Mouse (Mus musculus) c-Kit-positive CD71-positive TER-119-negative erythroid progenitor cells, embryonic 14.5 days (primary cell): Measurements from ENCODE around the gene Hk2.

Experiments
- DNase-seq: peaks from one replicate; pipeline ENCODE4 v3.0.0-alpha.2; 2013; ENCODE audit warnings: low read depth

Gene Hk2

DNA sequence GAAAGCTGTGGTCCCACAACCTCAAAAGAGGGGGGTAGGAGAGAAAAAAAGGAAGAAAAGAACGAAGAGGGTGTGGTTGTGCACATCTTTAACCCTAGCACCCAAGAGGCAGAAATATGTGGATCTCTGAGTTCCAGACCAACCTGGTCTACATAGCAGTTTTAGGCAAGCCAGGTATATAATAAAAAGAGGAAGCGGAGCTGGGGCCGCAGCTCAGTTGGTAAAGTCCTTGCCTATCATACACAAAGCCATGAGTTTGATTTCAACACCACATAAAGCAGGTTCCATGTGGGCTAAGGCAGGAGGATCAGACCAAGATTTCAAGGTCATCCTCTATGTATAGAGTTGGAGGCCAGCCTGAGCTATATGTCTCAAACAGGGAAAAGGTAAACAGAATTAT, 4.0 kb downstream of the Hk2 start:
- no peak for DNase-seq

- no peak for DNase-seq
Measured at GRCm38 (mm10) chr6:82769704-82770103, 4.5 kb downstream of the Hk2 start.

DNA sequence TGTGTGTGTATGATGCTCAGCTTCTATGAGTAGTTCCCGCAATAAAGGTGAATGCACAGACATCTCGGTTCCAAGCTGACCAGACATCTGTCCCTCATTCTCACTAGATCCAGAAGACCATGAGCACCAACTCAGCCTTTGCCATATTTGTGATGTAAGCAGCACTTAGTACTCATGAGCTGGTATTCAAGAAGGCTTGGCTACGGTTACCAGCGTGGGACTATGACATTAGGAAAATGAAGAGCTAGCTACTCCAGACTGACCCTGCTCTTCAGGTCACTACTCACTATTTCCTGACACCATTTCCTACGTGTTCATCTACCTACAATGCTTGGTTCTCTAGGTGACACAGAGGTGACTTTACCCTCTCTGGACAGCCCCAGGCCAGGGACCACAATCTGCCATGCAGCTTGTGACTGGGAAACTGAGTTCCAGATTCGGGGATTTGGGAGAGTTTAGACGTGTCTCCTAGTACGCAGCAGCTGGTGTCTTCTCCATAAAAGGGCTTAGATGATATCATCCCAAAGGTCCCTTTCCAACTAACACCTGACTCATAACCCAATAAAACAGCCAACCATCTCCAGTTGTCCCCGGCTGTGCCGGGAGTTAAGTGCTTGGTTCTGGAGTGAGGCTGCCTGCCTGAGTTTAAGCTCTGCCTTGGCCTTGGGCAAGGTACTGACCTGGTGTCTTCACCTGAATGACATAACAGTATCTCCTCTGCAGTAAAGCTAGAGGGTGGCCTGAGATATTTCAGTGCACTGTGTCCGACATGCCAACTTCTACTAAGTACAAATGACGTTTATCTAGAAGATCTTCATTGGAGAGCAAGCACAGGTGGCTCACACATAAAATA, 6.3 kb downstream of the Hk2 start:
- DNase-seq = no peak

DNA sequence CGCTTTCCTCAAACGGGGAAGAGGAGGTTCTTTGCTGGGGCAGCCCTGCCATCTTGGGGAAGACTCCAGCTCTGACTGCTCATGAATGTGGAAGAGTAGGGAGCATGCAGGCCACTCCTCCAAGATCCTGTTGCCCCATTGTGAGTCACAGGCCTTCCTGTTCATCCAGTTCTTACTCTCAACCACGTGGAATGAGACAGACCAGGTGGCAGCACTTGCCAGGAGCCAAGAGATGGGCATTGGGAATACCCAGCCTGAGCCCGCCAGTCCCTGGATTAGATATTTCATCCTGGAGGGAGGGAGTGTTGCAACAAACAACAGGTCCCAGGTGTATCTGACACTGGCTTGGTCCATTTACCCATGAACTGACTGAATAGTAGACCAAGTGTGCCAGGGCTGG, 7.6 kb downstream of the Hk2 start:
- DNase-seq = no peak

DNA sequence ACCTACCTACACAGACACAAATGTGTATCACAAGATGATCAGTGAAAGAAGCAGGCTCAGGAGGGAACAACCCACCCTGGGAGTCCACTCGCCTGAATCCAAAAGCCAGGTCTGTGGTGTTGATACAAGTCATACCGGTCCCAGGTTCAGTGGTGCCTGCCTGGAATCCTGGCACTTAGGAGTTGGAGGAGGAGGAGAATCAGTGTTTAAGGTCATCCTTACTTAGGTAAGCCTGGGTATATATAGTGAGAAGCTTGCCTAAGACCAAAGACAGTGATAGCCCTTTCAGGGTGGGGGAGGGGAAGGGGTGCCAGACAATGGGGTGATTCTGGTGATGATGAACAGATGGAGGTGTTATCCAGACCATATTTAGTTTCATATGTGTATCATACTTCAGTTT, 9.0 kb downstream of the Hk2 start:
- no peak for DNase-seq

- no peak for DNase-seq
Measured at GRCm38 (mm10) chr6:82763871-82764503, 10.3 kb downstream of the Hk2 start.

- DNase-seq = no peak
Measured at GRCm38 (mm10) chr6:82762728-82763127, 11.5 kb downstream of the Hk2 start.

DNA sequence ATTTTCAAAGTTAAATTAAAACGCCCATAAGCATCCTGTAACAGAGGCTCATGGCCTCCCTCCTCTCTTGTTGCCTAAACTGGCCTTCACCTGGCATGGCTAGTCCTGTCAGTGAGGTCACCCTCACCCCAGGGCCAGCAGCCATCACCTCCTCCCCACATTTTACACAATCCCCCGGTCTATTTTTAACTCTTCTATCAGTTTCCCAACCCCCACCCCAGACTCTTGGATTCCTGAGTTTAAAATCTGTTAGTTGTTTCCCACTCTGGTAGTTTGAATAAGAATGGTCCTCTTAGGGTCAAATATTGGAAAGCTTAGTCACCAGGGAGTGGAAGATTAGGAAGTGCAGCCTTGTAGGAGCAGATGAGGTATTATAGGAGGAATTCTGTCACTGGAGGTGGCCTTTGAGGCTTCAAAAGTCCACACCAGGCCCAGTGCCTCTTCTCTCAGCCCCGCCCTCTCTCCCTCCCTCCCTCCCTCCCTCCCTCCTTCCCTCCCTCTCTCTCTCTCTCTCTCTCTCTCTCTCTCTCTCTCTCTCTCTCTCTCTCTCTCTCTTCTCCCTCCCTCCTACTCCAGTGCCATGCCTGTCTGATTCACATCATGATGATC, 13.4 kb downstream of the Hk2 start:
- DNase-seq = no peak

GRCm38 (mm10) chr6:82759241-82759640, 15.0 kb downstream of the Hk2 start:
- DNase-seq = no peak

GRCm38 (mm10) chr6:82756799-82757210, 17.4 kb downstream of the Hk2 start:
- DNase-seq = peak; percentile 25

DNA sequence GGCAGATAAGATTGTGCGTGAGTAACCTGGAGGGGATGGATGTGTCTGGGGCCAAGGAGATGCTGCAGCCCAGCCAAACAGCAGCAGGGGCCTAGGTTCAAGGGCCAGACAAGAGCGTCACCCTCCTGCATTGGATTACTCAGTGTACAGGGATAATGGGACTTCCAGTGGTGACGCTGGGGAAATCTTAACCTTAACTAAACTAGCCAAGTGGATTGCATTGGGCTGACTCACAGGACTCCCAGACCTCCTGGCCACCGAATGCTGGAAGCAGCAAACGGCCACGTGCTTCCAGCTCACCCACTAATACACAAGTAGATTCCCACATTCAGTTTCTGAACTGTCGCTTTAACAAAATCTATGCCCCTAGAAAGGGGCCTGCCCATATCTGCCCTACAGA, 18.0 kb downstream of the Hk2 start:
- no peak for DNase-seq

GRCm38 (mm10) chr6:82755338-82755737, 18.9 kb downstream of the Hk2 start:
- DNase-seq = no peak

DNA sequence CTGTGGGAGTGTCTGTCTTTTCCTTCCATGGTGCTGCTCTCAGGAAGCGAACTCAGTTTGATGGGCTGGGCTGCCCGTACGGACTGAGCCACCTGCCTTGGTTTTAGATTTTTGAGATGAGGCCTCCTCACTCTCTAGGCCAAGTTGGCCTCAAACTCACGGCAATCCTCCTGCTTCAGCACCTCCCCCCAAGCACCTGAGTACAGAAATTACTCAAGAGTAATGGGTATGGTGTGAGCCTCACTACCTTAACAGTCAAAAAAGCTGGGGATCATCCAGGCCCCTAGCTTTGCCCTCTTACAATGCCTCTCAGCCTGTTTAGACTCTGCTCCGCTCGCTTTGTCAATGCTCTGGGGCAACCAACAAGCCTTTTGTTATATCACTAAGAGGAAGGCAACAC, 19.5 kb downstream of the Hk2 start:
- no peak for DNase-seq

- DNase-seq = no peak
Measured at GRCm38 (mm10) chr6:82753638-82754361, 20.5 kb downstream of the Hk2 start.

- DNase-seq = no peak
Measured at GRCm38 (mm10) chr6:82753061-82753460, 21.2 kb downstream of the Hk2 start.

GRCm38 (mm10) chr6:82751791-82752190, 22.5 kb downstream of the Hk2 start:
- no peak for DNase-seq

DNA sequence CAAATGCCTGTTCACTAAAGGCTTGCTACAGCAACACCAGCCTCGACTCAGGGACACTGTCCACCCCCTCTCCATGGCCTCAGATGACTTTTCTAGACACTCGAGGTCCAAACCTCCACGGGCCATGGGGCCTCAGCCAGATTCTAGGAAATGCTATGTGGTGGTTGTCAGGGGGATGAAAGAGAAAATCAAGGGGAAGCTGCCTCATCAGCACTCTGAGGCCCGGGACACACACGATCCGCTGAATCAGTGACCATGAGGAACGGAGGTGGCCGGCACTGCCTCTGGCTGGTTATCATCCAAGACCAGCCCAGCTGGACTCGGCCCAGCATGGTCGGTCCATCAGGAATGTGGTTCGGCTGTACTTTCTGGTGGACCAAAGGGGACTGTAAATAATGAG, 23.2 kb downstream of the Hk2 start:
- no peak for DNase-seq

DNA sequence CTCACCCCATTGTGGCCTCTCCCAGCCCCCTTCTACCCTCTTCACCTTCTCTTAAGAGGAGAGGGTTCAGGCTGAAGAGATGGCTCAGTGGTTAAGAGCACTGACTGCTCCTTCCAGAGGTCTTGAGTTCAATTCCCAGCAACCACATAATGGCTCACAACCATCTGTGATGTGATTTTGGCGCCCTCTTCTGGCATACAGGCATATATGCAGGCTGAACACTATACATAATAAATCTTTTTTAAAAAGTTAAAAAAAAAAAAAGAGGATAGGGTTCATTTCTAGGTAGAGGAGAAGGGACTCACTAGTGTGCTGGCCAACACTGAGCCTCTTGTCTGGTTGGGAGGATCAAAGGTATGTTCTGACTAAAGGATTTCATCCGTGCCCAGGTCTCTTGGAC, 24.2 kb downstream of the Hk2 start:
- no peak for DNase-seq

- no peak for DNase-seq
Measured at GRCm38 (mm10) chr6:82748106-82748672, 26.1 kb downstream of the Hk2 start.

DNA sequence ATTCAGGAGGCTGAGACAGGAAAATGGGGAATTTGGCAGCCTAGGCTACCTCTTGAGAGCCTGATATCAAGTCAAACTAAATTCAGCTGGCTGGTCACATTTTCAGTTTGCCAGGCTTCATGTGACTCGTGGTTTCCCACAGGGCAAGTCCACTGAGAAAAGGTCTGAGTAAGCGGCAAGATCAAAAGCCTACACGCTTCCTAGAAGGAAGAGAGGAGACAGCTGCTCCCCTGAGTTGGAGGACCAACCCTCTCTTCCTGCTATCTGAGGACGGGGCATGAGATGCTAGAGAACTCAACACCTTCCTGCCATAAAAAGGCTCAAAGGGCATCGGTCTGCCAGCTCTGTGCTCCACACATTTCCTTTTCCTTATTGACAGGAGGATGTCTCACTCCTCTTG, 27.2 kb downstream of the Hk2 start:
- no peak for DNase-seq

GRCm38 (mm10) chr6:82744553-82744952, 29.7 kb downstream of the Hk2 start:
- no peak for DNase-seq

DNA sequence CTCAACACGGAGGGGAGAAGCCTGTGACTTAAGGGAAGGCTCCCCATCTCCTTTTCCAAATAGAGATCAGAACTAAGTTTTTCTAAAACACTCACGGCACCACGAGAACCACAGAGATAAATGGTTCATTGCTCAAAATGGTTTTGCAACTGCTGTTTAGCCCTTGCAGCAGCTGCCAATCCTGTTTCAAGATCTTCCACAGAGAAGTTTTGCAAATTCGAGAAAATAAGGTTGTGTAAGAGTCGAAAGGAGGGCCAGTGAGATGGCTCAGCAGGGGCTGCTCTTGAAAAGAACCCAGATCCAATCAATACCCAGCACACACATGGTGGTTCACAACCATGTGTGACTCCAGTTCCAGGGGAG, 32.8 kb downstream of the Hk2 start:
- no peak for DNase-seq
